Mouse (Mus musculus) embryo, embryonic 11.5 days (tissue): ENCODE measurements around the gene Msh5.
"Not testable (repeated sequence)": the region's sequence is repeated elsewhere in the genome, so short reads cannot be mapped to it uniquely, and the experiment has no call there.

ENCODE experiments used
- DNase-seq: peaks from one replicate; pipeline ENCODE4 v3.0.0-alpha.2; 2012; ENCODE audit warnings: low read depth, low spot score

Gene Msh5

GRCm38 (mm10) chr17:35023756-35024155, 22.8 kb downstream of the Msh5 start:
- no peak for DNase-seq

- DNase-seq: no peak
Observed at GRCm38 (mm10) chr17:35023221-35023620, 23.3 kb downstream of the Msh5 start.

- no peak for DNase-seq
Observed at GRCm38 (mm10) chr17:35022541-35023060, 23.9 kb downstream of the Msh5 start.

- DNase-seq: no peak
Observed at GRCm38 (mm10) chr17:35021842-35022477, 24.6 kb downstream of the Msh5 start.

- DNase-seq: peak; percentile 76
Observed at GRCm38 (mm10) chr17:35021163-35021808, 25.3 kb downstream of the Msh5 start.

GRCm38 (mm10) chr17:35020551-35020950, 26.0 kb downstream of the Msh5 start:
- DNase-seq: no peak

GRCm38 (mm10) chr17:35019894-35020293, 26.7 kb downstream of the Msh5 start:
- no peak for DNase-seq

GRCm38 (mm10) chr17:35018171-35018570, 28.4 kb downstream of the Msh5 start:
- no peak for DNase-seq

- DNase-seq: no peak
Observed at GRCm38 (mm10) chr17:35017706-35018030, 28.9 kb downstream of the Msh5 start.

- no peak for DNase-seq
Observed at GRCm38 (mm10) chr17:35016791-35017705, 29.5 kb downstream of the Msh5 start.

- DNase-seq: no peak
Observed at GRCm38 (mm10) chr17:35016376-35016775, 30.2 kb downstream of the Msh5 start, which contains the start of gene Vwa7. TSS of gene Vwa7 (plus strand) at chr17:35016579.

GRCm38 (mm10) chr17:35015296-35015695, 31.2 kb downstream of the Msh5 start:
- DNase-seq: no peak

GRCm38 (mm10) chr17:35013221-35013620, 33.3 kb downstream of the Msh5 start:
- no peak for DNase-seq

- DNase-seq: no peak
Observed at GRCm38 (mm10) chr17:35012430-35012829, 34.1 kb downstream of the Msh5 start.

GRCm38 (mm10) chr17:35011440-35011839, 35.1 kb downstream of the Msh5 start:
- no peak for DNase-seq

GRCm38 (mm10) chr17:35009586-35009985, 37.0 kb downstream of the Msh5 start:
- DNase-seq: no peak

GRCm38 (mm10) chr17:35007387-35007991, 39.1 kb downstream of the Msh5 start:
- no peak for DNase-seq

- not testable (repeated sequence) for DNase-seq
Observed at GRCm38 (mm10) chr17:35005902-35006301, 40.6 kb downstream of the Msh5 start.

GRCm38 (mm10) chr17:35005158-35005557, 41.4 kb downstream of the Msh5 start:
- no peak for DNase-seq

- no peak for DNase-seq
Observed at GRCm38 (mm10) chr17:35004075-35004717, 42.3 kb downstream of the Msh5 start.
